Mouse (Mus musculus) kidney, postnatal 10 days (tissue): ENCODE data around the gene Gbe1.

Experiments
- DNase-seq: peaks from one replicate; pipeline ENCODE4 v3.0.0; 2021; ENCODE audit warnings: mixed read lengths

Gbe1 gene

DNA sequence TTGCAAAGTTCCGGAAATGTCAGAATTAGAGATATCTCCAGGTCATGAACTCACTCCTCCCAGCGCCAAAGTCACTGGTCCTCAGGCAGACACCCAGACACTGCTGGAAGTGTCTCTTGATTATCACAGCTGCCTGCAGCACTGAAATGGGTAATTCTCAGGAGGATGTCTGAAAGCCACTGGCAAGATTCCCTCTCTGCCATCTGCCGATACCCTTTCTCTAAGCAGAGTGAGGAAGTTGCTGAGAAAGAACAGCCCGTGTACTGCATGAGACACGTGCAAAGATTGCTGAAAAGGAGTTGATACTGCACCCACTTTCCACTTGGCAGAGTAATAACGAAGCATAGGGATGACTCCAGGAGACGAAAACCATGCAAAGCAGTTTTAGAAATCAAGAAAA lies 272.2 kb downstream of the Gbe1 start:
- DNase-seq: no peak

- DNase-seq: no peak
These were observed 288.6 kb downstream of the Gbe1 start for GRCm38 (mm10) chr16:70602326-70602725.

DNA sequence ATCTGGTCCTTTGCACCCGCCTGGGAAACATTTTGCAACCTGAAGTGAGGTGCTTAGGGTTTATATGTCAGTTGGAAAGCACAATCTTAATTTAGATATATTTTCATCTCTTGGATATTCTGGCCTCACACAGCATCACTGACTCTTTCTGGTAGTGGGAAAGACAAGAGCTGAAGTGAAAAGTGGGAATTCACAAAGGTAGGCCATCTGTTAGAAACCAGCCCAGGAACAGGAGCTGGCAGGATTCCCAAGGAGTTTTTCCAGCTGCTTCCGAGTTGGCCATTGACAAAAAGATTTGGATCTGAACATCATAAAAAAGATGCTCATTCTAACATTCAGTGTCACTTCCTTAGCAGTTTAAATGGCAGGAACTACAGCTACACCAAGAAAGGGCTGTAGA lies 294.6 kb downstream of the Gbe1 start:
- DNase-seq: no peak

- DNase-seq: no peak
These were observed 303.9 kb downstream of the Gbe1 start for GRCm38 (mm10) chr16:70617691-70618090.

DNA sequence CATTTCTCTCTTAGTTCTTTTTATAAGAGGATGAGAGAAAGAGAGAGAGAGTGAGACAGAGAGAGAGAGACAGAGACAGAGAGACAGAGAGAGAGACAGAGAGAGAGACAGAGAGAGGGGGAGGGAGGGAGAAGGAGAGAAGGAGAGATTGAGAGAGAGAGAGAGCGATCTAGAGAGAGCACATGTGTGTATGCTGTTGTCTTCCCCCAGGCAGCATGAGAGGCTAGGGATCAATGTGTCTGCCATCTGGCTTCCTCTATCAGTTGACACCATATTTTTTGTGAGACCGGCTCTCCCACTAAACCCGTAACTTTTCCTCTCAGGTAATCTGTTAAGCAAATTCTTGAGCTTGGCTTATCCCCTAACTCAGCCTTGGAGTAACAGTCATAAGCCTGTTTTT lies 304.4 kb downstream of the Gbe1 start:
- no peak for DNase-seq
